Mouse (Mus musculus) v-Abl transformed pro-B cells (cell line): ENCODE results near the gene Synpo2.
"Not testable (repeated sequence)": the region's sequence is repeated elsewhere in the genome, so short reads cannot be mapped to it uniquely, and the experiment has no call there.

Experiments
- in situ Hi-C, 2 experiments: fragments of 400-800 bp; cut with MboI; formaldehyde crosslinking; loops; one replicate each; pipeline ENCODE4 v1.15.1; 2025; ENCODE audit not compliant: unreplicated experiment in 2 of 2

Gene Synpo2

GRCm38 (mm10) chr3:123140134-123140533 lies 95.8 kb downstream of the Synpo2 start:
- in situ Hi-C loops = no loop called here

- in situ Hi-C loops = no loop called here
Observed at GRCm38 (mm10) chr3:123139619-123140018, 96.3 kb downstream of the Synpo2 start.

GRCm38 (mm10) chr3:123138274-123139003 lies 97.5 kb downstream of the Synpo2 start:
- in situ Hi-C loops = no loop called here

- in situ Hi-C loops = no loop called here
Observed at GRCm38 (mm10) chr3:123132101-123132500, 103.8 kb downstream of the Synpo2 start.

- in situ Hi-C loops = no loop called here
Observed at GRCm38 (mm10) chr3:123131151-123131756, 104.7 kb downstream of the Synpo2 start.

GRCm38 (mm10) chr3:123130314-123131150 lies 105.4 kb downstream of the Synpo2 start:
- in situ Hi-C loops = no loop called here

- in situ Hi-C loops = no loop called here
Observed at GRCm38 (mm10) chr3:123128781-123129180, 107.2 kb downstream of the Synpo2 start.

GRCm38 (mm10) chr3:123128091-123128490 lies 107.9 kb downstream of the Synpo2 start:
- in situ Hi-C loops = no loop called here

GRCm38 (mm10) chr3:123126741-123127140 lies 109.2 kb downstream of the Synpo2 start:
- in situ Hi-C loops = not testable (repeated sequence)

- in situ Hi-C loops = no loop called here
Observed at GRCm38 (mm10) chr3:123123817-123124216, 112.1 kb downstream of the Synpo2 start.

GRCm38 (mm10) chr3:123122151-123123030 lies 113.6 kb downstream of the Synpo2 start:
- in situ Hi-C loops = no loop called here

GRCm38 (mm10) chr3:123116903-123117302 lies 119.0 kb downstream of the Synpo2 start:
- in situ Hi-C loops = no loop called here

- in situ Hi-C loops = no loop called here
Observed at GRCm38 (mm10) chr3:123115770-123116527, 120.0 kb downstream of the Synpo2 start.

- in situ Hi-C loops = no loop called here
Observed at GRCm38 (mm10) chr3:123114001-123114635, 121.8 kb downstream of the Synpo2 start.

GRCm38 (mm10) chr3:123112781-123113180 lies 123.2 kb downstream of the Synpo2 start:
- in situ Hi-C loops = no loop called here

- in situ Hi-C loops = no loop called here
Observed at GRCm38 (mm10) chr3:123111071-123111711, 124.8 kb downstream of the Synpo2 start.

- in situ Hi-C loops = loop anchor here in 1 of 2 experiments (10.0 kb wide), 2 partner anchors 463 to 1223 kb away; no protein-coding TSS in a partner anchor
Observed at GRCm38 (mm10) chr3:123107830-123108549, 128.0 kb downstream of the Synpo2 start.

GRCm38 (mm10) chr3:123104325-123104724 lies 131.6 kb downstream of the Synpo2 start:
- in situ Hi-C loops = loop anchor here (5.0 to 10.0 kb wide), 3 partner anchors 167 to 1220 kb away; no protein-coding TSS in a partner anchor
